Mouse (Mus musculus): ENCODE results near the gene Ankrd42. TPM values are rescaled to one million over a fixed set of nuclear protein-coding genes. Genes with fewer than 3 reads are reported as not detected.

Ankrd42 gene
- 10 to 100 TPM; 20.5 to 23.3 (median 21.9) TPM for total RNA-seq (2022)

DNA sequence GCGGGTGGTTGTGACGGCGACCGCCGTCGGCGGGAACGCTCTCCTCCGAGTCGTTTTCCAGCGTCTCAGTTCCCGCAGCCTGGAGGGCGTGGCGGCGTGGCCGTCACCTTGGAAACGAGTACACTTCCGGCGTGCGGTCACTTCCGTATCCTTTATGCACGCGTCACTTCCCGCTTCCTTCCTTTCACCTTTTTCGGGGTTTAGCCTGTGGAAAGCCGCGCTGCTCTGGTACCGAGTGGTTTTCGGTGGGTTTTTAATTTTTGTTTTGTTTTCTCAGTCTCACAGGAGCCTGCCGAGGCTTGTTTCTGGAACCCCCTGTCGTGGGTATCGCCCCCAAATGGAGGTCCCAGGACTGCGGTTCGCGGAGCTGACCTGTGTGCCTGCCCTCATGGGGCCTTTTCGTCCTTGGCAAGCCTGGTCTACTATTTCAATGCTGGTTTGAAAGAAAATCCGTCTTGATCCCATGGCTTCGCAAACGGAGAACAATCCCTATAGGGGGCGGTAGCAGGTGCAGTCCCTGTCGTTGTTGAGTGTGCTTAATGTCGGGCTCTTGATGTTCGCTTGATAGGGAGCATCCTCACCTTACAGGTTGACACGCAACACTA is at the start of gene Ankrd42:
Ankrd42 (minus strand) TSS at position 122 of the 605 bp plus-strand sequence.
- peak; percentile 86 to 89 for DNase-seq (ENCODE audit: low spot score in 2 of 2)

DNA sequence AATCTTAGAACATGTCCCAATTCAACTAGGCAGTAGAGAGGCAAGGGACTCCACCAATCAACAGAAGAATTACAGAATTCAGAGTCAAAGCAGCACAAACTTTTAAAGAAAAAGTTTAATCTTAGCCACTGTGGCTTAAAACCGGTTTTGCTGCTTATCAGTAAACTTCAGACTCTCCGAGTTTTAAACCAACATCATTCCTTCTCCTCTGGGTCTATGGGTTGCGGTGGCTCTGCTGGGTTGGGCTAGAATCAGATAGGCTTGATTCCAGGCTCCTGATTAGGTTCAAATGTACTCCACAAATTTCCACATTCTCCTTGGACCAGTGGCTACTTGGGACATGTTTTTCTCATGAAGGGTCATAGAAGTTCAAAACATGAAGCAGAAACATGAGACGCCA is 40.4 kb upstream of the Ankrd42 start:
- no peak for DNase-seq (ENCODE audit: low spot score in 2 of 2)

DNA sequence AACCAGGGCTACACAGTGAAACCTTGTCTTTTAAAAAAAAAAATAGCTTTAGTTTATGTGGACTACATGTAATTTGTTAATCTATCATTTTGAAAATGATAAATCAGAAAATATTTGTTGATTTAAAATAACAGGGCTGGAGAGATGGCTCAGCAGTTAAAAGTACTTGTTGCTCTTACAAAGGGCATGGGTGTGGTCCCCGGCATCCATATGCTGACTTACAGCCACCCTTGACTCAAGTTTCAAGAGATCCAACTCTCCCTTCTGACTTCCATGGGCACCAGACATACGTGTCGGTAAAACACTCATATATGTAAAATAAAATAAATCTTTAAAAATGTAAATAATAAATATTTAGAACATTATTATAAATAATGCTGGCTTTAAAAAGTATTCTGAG is 38.2 kb upstream of the Ankrd42 start:
- no peak for DNase-seq (ENCODE audit: low spot score in 2 of 2)

- peak; percentile 97 to 98 for DNase-seq (ENCODE audit: low spot score in 2 of 2)
Measured at GRCm38 (mm10) chr7:92669507-92670471, 32.8 kb upstream of the Ankrd42 start, which contains the start of gene Pcf11. Gene Pcf11 (minus strand): TSS chr7:92669934.

GRCm38 (mm10) chr7:92668791-92669506 is 32.0 kb upstream of the Ankrd42 start:
- peak; percentile 33 to 46 for DNase-seq (ENCODE audit: low spot score in 2 of 2)

DNA sequence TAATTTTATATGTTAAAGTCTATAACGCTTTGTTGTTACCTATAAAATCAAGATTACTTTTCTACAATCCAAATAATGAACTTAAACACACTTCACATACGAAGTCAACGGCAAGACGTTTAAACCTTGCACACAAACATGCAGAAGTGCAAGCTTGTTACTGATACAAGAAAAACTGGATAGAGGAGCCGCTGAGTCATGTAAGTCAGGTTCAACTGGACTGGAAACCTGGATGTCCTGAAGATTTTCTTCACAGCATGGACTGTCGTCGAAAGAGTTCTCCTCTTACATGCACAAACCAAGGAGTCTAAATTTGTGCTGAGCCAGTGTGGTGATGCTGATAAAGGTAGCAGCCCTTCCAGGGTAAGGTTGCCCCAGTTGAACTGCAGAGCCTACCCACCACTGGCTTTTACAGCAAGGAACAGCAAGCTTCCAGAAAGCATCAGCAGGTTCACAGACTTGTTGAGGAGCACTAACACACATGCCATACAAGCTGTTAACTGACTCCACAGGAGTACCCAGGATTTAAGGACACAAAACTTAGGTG is 29.4 kb upstream of the Ankrd42 start:
- no peak for DNase-seq (ENCODE audit: low spot score in 2 of 2)

- peak in 1 of 2 experiments; percentile 13 for DNase-seq (ENCODE audit: low spot score in 2 of 2)
Measured at GRCm38 (mm10) chr7:92658050-92658449, 21.1 kb upstream of the Ankrd42 start.

GRCm38 (mm10) chr7:92656386-92656785 is 19.4 kb upstream of the Ankrd42 start:
- DNase-seq (ENCODE audit: low spot score in 2 of 2), result no peak

- DNase-seq (ENCODE audit: low spot score in 2 of 2), result no peak
Measured at GRCm38 (mm10) chr7:92653329-92653728, 16.4 kb upstream of the Ankrd42 start.

- DNase-seq (ENCODE audit: low spot score in 2 of 2), result no peak
Measured at GRCm38 (mm10) chr7:92647790-92648189, 10.8 kb upstream of the Ankrd42 start.

- DNase-seq (ENCODE audit: low spot score in 2 of 2), result no peak
Measured at GRCm38 (mm10) chr7:92642358-92642757, 5.4 kb upstream of the Ankrd42 start.

DNA sequence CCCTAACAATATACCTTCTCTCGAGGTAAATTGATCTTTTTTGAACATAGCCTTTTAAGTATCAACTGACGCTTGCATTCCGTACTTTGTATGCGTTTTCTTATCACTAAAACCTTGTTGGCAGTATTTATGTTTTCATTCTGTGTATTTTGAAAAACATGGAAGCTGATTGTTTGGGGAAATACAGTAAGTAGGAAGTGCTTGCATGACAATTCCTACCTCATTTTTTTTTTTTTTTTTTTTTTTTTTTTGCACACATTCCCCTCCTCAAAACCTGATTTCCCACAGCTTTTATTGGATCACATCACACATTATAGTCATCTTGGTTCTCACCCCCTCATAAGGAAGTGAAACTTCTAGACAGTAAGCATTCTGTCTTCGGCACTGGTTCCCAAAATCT is 1.1 kb upstream of the Ankrd42 start:
- no peak for DNase-seq (ENCODE audit: low spot score in 2 of 2)

GRCm38 (mm10) chr7:92636295-92637011 is 489 bp downstream of the Ankrd42 start:
- DNase-seq (ENCODE audit: low spot score in 2 of 2), result no peak

GRCm38 (mm10) chr7:92630167-92630566 is 6.8 kb downstream of the Ankrd42 start:
- no peak for DNase-seq (ENCODE audit: low spot score in 2 of 2)

GRCm38 (mm10) chr7:92624488-92624887 is 12.5 kb downstream of the Ankrd42 start:
- no peak for DNase-seq (ENCODE audit: low spot score in 2 of 2)

DNA sequence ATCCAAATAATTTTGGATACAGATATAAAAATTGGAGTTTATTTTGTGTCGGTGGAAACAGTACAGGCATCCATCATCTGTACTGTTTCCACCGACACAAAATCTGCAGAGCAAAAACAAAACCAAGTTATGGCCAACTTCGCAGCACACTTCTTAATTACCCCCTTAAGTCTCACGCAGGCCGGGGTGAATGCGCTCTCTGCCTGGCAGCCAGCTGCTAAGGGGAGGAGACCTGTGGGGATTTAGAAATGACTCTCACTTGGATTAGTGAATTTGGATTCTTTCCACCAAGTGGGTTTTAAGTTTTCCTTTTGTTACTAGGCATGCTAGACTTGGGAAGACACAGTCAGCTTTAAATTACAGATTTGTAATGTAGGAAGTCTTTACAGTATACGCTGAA is 26.1 kb downstream of the Ankrd42 start:
- no peak for DNase-seq (ENCODE audit: low spot score in 2 of 2)

DNA sequence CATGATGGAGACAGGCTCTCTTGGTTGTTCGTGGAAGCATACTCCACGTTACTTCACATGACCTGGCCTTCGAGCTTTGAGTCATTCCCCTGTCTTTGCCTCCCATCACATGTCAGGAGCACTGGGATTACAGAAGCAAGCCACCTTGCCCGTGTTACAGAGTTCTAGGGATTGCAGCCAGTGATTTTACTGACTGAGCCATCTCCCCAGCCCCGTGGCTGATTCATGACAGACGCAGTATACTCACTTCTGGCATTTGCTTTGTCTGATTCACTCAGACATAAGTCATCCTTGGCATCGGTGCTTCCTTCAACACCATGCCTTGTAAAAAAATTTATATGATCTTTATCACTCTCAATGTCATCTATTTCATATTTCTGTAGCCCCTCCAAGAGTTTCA is 32.0 kb downstream of the Ankrd42 start:
- DNase-seq (ENCODE audit: low spot score in 2 of 2), result no peak

DNA sequence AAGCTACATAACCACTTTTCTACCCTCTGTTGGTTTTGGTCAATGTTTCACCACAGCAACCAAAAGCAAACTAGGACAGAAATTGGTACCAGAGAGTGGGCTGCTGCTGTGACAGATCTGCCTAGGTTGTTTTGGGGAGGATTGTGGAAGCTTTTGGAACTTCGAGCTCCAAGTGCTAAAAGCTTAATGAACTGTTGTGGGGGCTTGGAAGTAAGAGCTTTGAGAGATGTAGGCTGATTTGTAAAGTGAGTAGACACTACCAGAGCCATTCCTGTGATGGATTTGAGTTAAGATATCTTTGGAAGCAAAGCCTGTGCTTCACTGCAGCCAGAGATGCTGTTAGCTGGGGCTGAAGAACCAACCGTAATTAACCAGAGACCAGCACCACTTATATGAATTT is 46.1 kb downstream of the Ankrd42 start:
- DNase-seq (ENCODE audit: low spot score in 2 of 2), result no peak

GRCm38 (mm10) chr7:92589986-92590385 is 47.0 kb downstream of the Ankrd42 start:
- DNase-seq (ENCODE audit: low spot score in 2 of 2), result no peak

GRCm38 (mm10) chr7:92583567-92583966 is 53.4 kb downstream of the Ankrd42 start:
- DNase-seq (ENCODE audit: low spot score in 2 of 2), result no peak
